Mouse (Mus musculus): Measurements from ENCODE around the gene Dhx29. TPM values are rescaled to one million over a fixed set of nuclear protein-coding genes. Genes with fewer than 3 reads are reported as not detected.

Dhx29 gene
- polyA plus RNA-seq, 1 experiment from 2014 or later: 30.6 TPM

Other genes with a start within 250 kb of the Dhx29 start
- gene Plpp1, start 126.7 kb upstream of the Dhx29 start, polyA plus RNA-seq (2014; fragmentation: Nextera tagmentation; extraction: Ambion mirVana): 52.7 and 58.5 TPM in 2 replicates
- 82.5 and 83.0 TPM in 2 replicates for gene Mtrex, start 56 bp upstream of the Dhx29 start, polyA plus RNA-seq (2014; fragmentation: Nextera tagmentation; extraction: Ambion mirVana)
- 5.2 and 5.8 TPM in 2 replicates for gene Ccno, start 60.3 kb downstream of the Dhx29 start, polyA plus RNA-seq (2014; fragmentation: Nextera tagmentation; extraction: Ambion mirVana)
- 1.1 and 2.2 TPM in 2 replicates for gene Mcidas, start 66.4 kb downstream of the Dhx29 start, polyA plus RNA-seq (2014; fragmentation: Nextera tagmentation; extraction: Ambion mirVana)
- gene Cdc20b, start 107.7 kb downstream of the Dhx29 start, polyA plus RNA-seq (2014; fragmentation: Nextera tagmentation; extraction: Ambion mirVana): 0.28 TPM in 1 of 2 replicates, not detected in the other
- gene Gpx8, start 119.0 kb downstream of the Dhx29 start, polyA plus RNA-seq (2014; fragmentation: Nextera tagmentation; extraction: Ambion mirVana): 159 and 170 TPM in 2 replicates
- not detected in 2 replicates for gene Gzma, start 173.5 kb downstream of the Dhx29 start, polyA plus RNA-seq (2014; fragmentation: Nextera tagmentation; extraction: Ambion mirVana)